23 mouse cellular contexts compared by ENCODE assay signal in genomic region chr5:72648987-72649735, GRCm38 (mm10). TPM values are rescaled to one million over a fixed set of nuclear protein-coding genes. Genes with fewer than 3 reads are reported as not detected.
A peak's percentile ranks its signal among the peaks of the same experiment; 100 is the strongest.
DNase-seq lines count a peak whose midpoint lies in the region; ATAC-seq and TF ChIP-seq lines count a peak whose summit lies in the region.
"Had no signal": no experiment of that assay in that cellular context is flagged by ENCODE, and none has a peak within 500 bp of the region (broad histone marks: within the 10 kb centered on the region; RNA-seq: fewer than 3 reads in every experiment).

No protein-coding gene starts in this region.

- no peaks in the 10 kb centered on the region for H3K9me3 ChIP-seq in intestine, postnatal 0 days (ENCODE audit: control insufficient read depth)
- H3K9me3 ChIP-seq in stomach, postnatal 0 days (ENCODE audit: control insufficient read depth, low read length), result no peaks in the 10 kb centered on the region
- H3K9me3 ChIP-seq: lung, embryonic 15.5 days; neural tube, embryonic 12.5 days had no signal

- H3K36me3 ChIP-seq in intestine, postnatal 0 days (ENCODE audit: control insufficient read depth, insufficient read depth), result no peaks in the 10 kb centered on the region; the same call in 1 of the 2 replicates
- no peaks in the 10 kb centered on the region for H3K36me3 ChIP-seq in stomach, postnatal 0 days (ENCODE audit: control insufficient read depth, insufficient read depth, low read length)
- H3K36me3 ChIP-seq in kidney, adult 2 months (ENCODE audit: control insufficient read depth, insufficient read depth, low read length), result no peaks in the 10 kb centered on the region
- H3K36me3 ChIP-seq: lung, embryonic 15.5 days; neural tube, embryonic 12.5 days had no signal

- H3K9ac ChIP-seq in intestine, postnatal 0 days (ENCODE audit: low read depth, low read length), result no peak overlapping the region
- H3K9ac ChIP-seq in stomach, postnatal 0 days (ENCODE audit: low read length), result no peak overlapping the region
- H3K9ac ChIP-seq: lung, embryonic 15.5 days; neural tube, embryonic 12.5 days had no signal

- no peaks in the 10 kb centered on the region for H3K27me3 ChIP-seq in intestine, postnatal 0 days (replicated peaks; ENCODE audit: control insufficient read depth, insufficient read depth, low read length)
- H3K27me3 ChIP-seq in stomach, postnatal 0 days (ENCODE audit: control insufficient read depth, insufficient read depth, low read length), result no peaks in the 10 kb centered on the region
- no peaks in the 10 kb centered on the region for H3K27me3 ChIP-seq in kidney, adult 2 months (replicated peaks; ENCODE audit: control insufficient read depth, insufficient read depth, low read length)
- H3K27me3 ChIP-seq: Patski had no signal

- TF ChIP-seq CTCF in intestine, postnatal 0 days (IDR thresholded peaks at IDR 0.05; ENCODE audit: low read depth), result no peak
- no peak for TF ChIP-seq CTCF in stomach, postnatal 0 days (IDR thresholded peaks at IDR 0.05; ENCODE audit: low read depth)
- TF ChIP-seq CTCF in kidney, adult 2 months (conservative IDR thresholded peaks at IDR 0.05; ENCODE audit: insufficient read depth, insufficient read length, low read depth, low read length), result no peak

- peak; percentile 17 for ATAC-seq in intestine, postnatal 0 days
- ATAC-seq in stomach, postnatal 0 days (ENCODE audit: low FRiP score, low TSS enrichment), result peak; percentile 79
- ATAC-seq: inflammation-experienced regulatory T-cells, adult 6 months; Patski had no signal

- WGBS in intestine, postnatal 0 days, result 46% methylated on average over 9 of the region's 9 CpGs
- 69% methylated on average over 9 of the region's 9 CpGs for WGBS in stomach, postnatal 0 days
- 82% methylated on average over 9 of the region's 9 CpGs for WGBS in kidney, adult 2 months

- no peak for TF ChIP-seq POLR2A in kidney, adult 2 months (IDR thresholded peaks at IDR 0.05; ENCODE audit: low read depth, low read length)

- peak overlapping the region; percentile 79 for H3K4me2 ChIP-seq in intestine, postnatal 0 days (replicated peaks; ENCODE audit: low read depth)
- 0 out of 2 replicates have a peak overlapping the region, but pooled peaks have one; percentile 5 for H3K4me2 ChIP-seq in stomach, postnatal 0 days (replicated peaks; ENCODE audit: low read depth)

- peak; percentile 24 for DNase-seq in urinary bladder, postnatal 14 days (ENCODE audit: low spot score)
- no peak for DNase-seq in urinary bladder, postnatal 10 days (ENCODE audit: low spot score)
- peak; percentile 28 for DNase-seq in adrenal gland, postnatal 14 days
- peak; percentile 65 for DNase-seq in stomach, postnatal 0 days (ENCODE audit: low spot score)
- no peak for DNase-seq in ovary, postnatal 14 days (ENCODE audit: low spot score)
- no peak for DNase-seq in ovary, postnatal 10 days (ENCODE audit: low spot score)
- no peak for DNase-seq in kidney, adult 2 months
- DNase-seq: cerebellum, postnatal 14 days; gastrocnemius, postnatal 36 days; kidney, postnatal 25 days; left cerebral cortex, postnatal 4 days; right cerebral cortex, postnatal 4 days had no signal

- no peaks in the 10 kb centered on the region; the same call in 1 of the 2 replicates for H3K4me1 ChIP-seq in intestine, postnatal 0 days (replicated peaks; ENCODE audit: control insufficient read depth, insufficient read depth, low read length)
- H3K4me1 ChIP-seq in stomach, postnatal 0 days (replicated peaks; ENCODE audit: control insufficient read depth, insufficient read depth), result peaks cover 3% of the 10 kb centered on the region; the same call in 1 of the 2 replicates
- H3K4me1 ChIP-seq in kidney, adult 2 months (ENCODE audit: control insufficient read depth, insufficient read depth, low read length), result no peaks in the 10 kb centered on the region

- no peak for TF ChIP-seq EP300 in stomach, postnatal 0 days (optimal IDR thresholded peaks at IDR 0.05)

- H3K4me3 ChIP-seq in intestine, postnatal 0 days (ENCODE audit: low read depth, low read length), result peak overlapping the region; percentile 60
- 0 out of 2 replicates have a peak overlapping the region, but pooled peaks have one; percentile 49 for H3K4me3 ChIP-seq in stomach, postnatal 0 days (ENCODE audit: low read depth, low read length)
- no peak overlapping the region for H3K4me3 ChIP-seq in kidney, adult 2 months (ENCODE audit: insufficient read depth, low read depth, low read length)
- H3K4me3 ChIP-seq: neural tube, embryonic 12.5 days had no signal

- peak overlapping the region; percentile 91 for H3K27ac ChIP-seq in intestine, postnatal 0 days (ENCODE audit: low read depth, low read length)
- peak overlapping the region; percentile 86 for H3K27ac ChIP-seq in stomach, postnatal 0 days (replicated peaks)
- H3K27ac ChIP-seq in kidney, adult 2 months (ENCODE audit: insufficient read depth, low read depth, low read length), result no peak overlapping the region
- H3K27ac ChIP-seq: lung, embryonic 15.5 days; neural tube, embryonic 12.5 days had no signal

RNA-seq across cellular contexts. Expression of gene Nipal1, which starts 1.6 kb away (rescaled TPM):
- total RNA-seq in adrenal gland, postnatal 14 days (2021), result 2.4 and 2.5 TPM in 2 replicates
- polyA plus RNA-seq in intestine, postnatal 0 days (2015; fragmentation: Nextera tagmentation; extraction: Ambion mirVana), result 40.0 and 42.0 TPM in 2 replicates
- 64.5 and 64.7 TPM in 2 replicates for polyA plus RNA-seq in stomach, postnatal 0 days (2015; fragmentation: Nextera tagmentation; extraction: Ambion mirVana)
- 0.70 and 1.2 TPM in 2 replicates for polyA plus RNA-seq in kidney, adult 2 months (2012; rRNA removed)
- total RNA-seq: CH12.LX; gastrocnemius, postnatal 36 days; layer of hippocampus, postnatal 14 days had no signal

RNA-seq across cellular contexts. Expression of gene Cnga1, which starts 5.1 kb away (rescaled TPM):
- total RNA-seq in adrenal gland, postnatal 14 days (2021), result 0.23 TPM in 1 of 2 replicates, not detected in the other
- not detected in 2 replicates for polyA plus RNA-seq in intestine, postnatal 0 days (2015; fragmentation: Nextera tagmentation; extraction: Ambion mirVana)
- polyA plus RNA-seq in stomach, postnatal 0 days (2015; fragmentation: Nextera tagmentation; extraction: Ambion mirVana), result 0.06 TPM in 1 of 2 replicates, not detected in the other
- not detected in 2 replicates for polyA plus RNA-seq in kidney, adult 2 months (2012; rRNA removed)
- total RNA-seq: CH12.LX; gastrocnemius, postnatal 36 days; layer of hippocampus, postnatal 14 days; left cerebral cortex, postnatal 4 days; midbrain, postnatal 0 days had no signal
- polyA plus RNA-seq: erythroblast, embryonic 14.5 days; heart, embryonic 16.5 days; hindbrain, embryonic 11.5 days; neural tube, embryonic 12.5 days had no signal

Comparison
In these comparisons a context has a peak if more than half of its experiments do, and no peak if none do; other contexts are left out.
1. DNase-seq: peak in urinary bladder, postnatal 14 days (single experiment), adrenal gland, postnatal 14 days (single experiment) and stomach, postnatal 0 days (single experiment); none in urinary bladder, postnatal 10 days (single experiment), ovary, postnatal 14 days (single experiment), ovary, postnatal 10 days (single experiment) and kidney, adult 2 months (single experiment).
2. RNA of gene Nipal1, which starts 1.6 kb away (polyA plus RNA-seq): 64.5 to 64.7 TPM in stomach, postnatal 0 days and 40.0 to 42.0 TPM in intestine, postnatal 0 days; 0.70 to 1.2 TPM in kidney, adult 2 months; every median in the first group is over 10 times any median in the second.